Mouse (Mus musculus) fibroblast of lung, adult 2 months (primary cell): ENCODE results near the gene Mettl1.
A peak's percentile ranks its signal among the peaks of the same experiment; 100 is the strongest.
"Not testable (repeated sequence)": the region's sequence is repeated elsewhere in the genome, so short reads cannot be mapped to it uniquely, and the experiment has no call there.

Source experiments
- DNase-seq: peaks from one replicate; pipeline ENCODE4 v3.0.0-alpha.2; 2011; ENCODE audit warnings: low read depth

Gene Mettl1

GRCm38 (mm10) chr10:127068360-127069038 lies 27.3 kb downstream of the Mettl1 start:
- no peak for DNase-seq

DNA sequence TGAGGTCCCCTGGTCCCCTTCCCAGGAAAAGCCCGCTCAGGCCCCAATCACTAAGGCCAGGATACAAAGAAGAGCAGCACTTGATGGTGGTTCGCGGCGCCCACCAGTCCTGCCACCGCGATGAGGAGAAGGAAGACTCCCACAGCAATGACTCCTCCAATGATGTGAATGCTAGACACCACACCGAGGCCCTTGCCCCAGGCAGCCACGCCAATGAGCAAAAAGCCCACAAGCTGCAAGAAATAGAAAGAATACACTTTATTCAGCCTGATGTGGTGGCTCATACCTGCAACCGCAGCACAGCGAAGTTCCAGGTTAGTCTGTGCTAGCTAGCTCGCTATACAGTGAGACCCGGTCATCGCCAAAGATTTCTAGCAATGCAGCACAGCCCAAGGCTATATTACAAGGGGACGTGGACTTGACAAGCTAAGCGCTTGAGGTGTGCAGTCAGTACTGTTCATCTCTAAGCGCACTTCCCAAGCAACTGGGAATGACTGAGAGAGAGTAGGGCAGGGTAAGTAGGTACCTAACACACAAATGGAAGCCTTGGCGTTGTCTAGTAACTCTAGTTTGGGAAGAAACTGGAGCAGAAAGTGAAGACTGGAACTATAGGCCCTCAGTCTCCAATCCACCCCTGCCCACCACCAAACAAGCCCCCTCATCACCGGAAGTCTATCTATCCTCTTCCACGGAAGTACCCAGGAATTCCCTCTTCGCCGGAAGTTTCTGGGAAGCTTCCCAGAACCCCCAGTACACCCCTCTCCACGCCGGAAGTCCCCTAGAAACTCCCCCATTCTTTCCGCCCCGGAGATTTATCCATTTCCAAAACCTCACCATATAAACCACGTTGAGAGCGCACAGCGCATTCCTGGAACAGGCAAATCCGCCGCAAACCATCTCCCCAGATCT lies 28.3 kb downstream of the Mettl1 start:
- DNase-seq = no peak

GRCm38 (mm10) chr10:127070190-127071121 lies 29.2 kb downstream of the Mettl1 start, which contains the start of gene Tspan31:
Gene Tspan31 (minus strand): TSS chr10:127070264.
- peak; percentile 92 for DNase-seq

DNA sequence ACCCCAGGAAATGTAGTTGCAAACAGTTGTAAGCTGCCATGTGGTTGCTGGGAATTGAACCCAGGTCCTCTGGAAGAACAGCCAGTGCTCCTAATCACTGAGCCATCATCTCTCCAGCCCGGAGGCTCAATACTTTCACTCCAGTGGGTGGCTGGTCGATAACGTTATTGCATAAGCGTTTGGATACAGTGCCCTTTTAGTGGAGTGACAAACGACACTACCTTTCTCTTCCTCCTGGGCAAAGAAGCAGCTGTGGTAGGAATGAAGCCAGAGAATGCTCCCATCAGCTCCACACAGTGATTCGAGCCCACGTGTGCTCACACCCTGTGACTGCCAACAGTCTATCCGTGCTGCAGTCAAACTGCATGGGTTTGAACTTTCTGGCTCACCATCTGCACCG lies 30.0 kb downstream of the Mettl1 start:
- DNase-seq = no peak

DNA sequence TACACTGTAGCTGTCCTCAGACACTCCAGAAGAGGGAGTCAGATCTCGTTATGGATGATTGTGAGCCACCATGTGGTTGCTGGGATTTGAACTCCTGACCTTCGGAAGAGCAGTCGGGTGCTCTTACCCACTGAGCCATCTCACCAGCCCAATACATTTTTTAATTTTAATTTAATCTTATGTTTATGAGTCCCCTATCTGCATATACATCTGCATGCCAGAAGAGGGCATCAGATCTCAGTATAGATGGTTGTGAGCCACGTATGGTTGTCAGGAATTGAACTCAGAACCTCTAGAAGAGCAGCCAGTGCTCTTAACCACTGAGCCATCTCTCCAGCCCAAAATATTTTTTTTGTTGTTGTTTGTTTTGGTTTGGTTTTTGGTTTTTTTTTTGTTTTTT lies 31.1 kb downstream of the Mettl1 start:
- not testable (repeated sequence) for DNase-seq

DNA sequence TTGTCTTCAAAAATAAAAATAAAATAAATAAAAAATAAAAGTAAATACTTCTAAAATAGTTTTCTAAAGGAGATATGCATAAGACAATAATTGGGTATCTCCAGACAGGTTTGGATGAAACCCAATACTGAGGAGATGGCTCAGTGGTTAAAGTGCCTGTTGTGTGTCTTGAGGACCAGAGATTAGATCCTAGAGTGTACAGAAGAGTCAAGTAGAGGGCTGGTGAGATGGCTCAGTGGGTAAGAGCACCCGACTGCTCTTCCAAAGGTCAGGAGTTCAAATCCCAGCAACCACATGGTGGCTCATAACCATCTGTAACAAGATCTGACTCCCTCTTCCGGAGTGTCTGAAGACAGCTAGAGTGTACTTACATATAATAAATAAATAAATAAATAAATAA lies 31.8 kb downstream of the Mettl1 start:
- DNase-seq = not testable (repeated sequence)

DNA sequence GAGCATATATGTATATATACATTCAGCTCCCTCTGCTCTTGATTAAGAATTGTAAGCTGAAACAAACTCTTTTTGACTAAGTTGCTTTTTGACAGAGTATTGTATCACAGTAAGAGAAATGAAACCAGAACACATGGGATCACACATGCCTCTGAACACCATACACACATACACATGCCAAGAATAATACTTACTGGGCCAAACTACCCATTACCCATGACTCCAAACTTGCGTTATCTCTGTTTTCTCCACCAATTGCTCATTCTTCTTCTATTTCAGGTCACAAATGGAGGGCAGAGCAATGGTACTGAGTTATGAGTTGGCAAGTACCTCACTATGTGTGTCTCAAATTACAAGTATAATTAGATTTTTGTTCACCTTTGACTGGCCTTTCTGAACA lies 32.8 kb downstream of the Mettl1 start:
- no peak for DNase-seq

- no peak for DNase-seq
Measured at GRCm38 (mm10) chr10:127075080-127075479, 33.9 kb downstream of the Mettl1 start, which contains the start of gene Agap2. Gene Agap2 (plus strand): TSS chr10:127075284.

DNA sequence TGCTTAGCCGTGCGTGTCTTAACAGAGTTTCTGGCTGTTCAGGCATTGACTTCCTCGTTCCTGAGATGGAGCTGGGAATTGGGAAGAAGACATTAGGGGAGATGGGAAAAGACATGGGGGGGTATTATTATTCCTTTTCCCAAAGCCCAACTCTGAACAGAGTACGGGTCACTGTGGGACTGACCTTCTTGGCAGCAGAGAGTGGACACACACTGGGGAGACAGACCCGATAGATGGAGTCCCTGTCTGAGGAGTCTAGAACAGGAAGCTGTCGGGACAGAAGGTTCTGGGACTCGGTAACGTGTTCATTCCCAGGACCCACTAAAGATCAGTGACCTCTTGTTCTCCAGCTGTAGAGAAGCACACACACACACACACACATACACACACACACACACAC lies 34.4 kb downstream of the Mettl1 start:
- DNase-seq = no peak

- DNase-seq = no peak
Measured at GRCm38 (mm10) chr10:127076082-127076481, 34.9 kb downstream of the Mettl1 start.

DNA sequence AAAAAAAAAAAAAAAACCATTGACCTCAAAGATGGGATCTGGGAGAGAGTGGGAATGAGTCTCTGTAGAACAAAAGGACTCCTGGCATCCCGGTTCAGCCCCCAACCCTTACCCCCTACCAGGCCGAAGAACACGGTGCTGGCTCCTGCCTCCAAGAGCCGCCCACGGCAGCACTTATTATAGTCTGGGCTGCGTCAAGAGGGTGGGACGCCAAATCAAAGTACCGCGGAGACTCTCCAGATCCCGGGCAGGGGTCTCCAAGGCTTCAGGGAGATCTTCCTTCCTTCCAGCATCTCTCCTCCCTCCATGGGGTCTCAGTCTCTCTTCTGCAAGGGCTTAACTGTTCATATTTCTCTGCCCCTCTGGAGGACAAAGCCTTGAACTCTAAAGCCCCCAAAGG lies 36.3 kb downstream of the Mettl1 start:
- DNase-seq = no peak

GRCm38 (mm10) chr10:127078001-127078676 lies 36.9 kb downstream of the Mettl1 start:
- no peak for DNase-seq

DNA sequence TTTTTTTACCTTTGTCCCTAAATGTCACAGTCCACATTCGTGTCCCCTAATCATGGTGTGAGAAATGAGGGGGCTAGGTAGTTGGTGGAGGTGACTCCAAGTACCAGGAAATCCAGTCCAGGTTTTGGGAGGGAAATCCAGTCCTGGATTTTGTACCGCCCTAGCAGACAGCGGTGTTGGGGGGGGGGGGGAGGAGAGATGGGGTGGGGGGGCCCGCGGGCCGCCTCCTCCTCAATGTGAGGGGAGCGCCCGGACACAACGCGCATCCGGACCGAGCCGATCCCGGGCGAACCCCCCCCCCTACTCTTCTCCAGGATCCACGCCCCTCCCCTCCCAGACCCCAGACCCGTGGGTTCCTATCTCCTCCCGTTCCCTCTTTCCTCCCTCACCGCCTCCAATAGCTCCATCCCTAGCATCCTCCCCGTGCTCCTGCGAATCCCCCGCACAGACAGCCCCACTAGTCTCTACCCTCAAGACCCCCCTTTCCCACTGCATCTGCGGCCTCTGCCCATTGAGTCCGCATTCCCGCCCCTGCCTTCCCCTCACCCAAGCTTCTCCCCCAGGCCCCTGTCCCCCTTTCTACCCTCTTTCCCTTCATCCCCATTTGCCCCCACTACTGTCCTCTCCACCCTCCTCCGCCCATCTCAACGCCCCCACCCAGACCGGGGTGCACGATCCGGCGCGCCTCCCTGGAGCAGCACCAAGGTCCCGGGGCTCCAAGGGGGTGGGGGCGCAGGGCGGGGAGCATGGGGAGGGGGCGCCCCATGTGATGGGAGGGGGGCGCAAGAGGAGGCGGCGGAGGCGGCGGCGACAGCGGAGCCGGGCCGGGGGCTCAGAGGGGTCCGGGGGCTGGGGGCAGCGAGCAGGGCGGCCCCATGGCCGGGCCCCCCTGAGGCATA lies 37.7 kb downstream of the Mettl1 start:
- DNase-seq = no peak

DNA sequence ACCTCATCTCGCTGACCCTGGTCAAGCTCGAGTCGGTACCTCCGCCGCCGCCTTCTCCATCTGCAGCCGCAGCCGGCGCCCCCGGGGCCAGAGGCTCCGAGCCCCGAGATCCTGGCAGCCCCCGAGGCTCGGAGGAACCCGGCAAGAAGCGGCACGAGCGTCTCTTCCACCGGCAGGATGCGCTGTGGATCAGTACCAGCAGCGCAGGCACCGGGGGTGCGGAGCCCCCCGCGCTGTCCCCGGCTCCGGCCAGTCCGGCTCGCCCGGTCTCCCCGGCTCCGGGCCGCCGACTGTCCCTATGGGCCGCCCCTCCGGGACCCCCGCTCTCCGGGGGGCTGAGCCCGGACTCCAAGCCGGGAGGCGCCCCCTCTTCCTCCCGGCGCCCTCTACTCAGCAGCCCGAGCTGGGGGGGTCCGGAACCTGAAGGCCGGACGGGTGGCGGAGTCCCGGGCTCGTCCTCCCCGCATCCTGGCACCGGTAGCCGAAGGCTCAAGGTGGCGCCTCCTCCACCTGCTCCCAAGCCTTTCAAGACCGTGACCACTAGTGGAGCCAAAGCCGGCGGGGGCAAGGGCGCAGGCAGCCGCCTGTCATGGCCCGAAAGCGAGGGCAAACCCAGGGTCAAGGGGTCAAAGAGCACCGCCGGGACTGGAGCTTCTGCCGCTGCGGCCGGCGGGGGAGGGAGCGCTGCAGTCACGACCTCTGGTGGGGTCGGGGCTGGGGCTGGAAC lies 38.6 kb downstream of the Mettl1 start:
- DNase-seq = no peak

GRCm38 (mm10) chr10:127080901-127081780 lies 39.9 kb downstream of the Mettl1 start:
- no peak for DNase-seq

GRCm38 (mm10) chr10:127081996-127082620 lies 40.9 kb downstream of the Mettl1 start:
- DNase-seq = no peak

DNA sequence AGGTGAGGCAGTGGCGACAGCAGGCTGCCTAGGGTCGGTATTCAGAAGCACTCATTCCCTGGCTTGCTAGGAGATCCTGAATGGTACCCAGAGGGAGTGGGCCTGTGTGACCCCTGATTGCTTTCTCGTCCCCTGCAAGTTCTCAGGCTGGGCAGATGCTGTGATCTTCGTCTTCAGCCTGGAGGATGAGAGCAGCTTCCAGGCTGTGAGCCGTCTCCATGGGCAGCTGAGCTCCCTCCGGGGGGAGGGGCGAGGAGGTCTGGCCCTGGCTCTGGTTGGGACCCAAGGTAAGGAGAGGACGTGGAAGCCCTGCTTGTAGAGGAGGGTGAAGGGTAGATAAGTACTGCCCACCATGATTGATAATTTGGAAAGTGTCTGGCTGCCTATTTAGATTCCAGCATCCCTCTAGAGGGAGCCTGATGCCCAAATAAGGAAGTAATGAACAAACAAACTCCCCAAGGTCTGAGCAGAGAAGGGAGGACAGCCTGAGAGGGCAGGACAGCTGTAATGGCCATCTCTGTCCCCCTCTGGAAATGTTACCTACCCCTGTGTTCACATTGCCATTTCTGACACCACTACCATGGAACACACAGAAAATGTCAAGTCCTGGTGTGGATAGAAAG lies 42.2 kb downstream of the Mettl1 start:
- no peak for DNase-seq

- DNase-seq = no peak
Measured at GRCm38 (mm10) chr10:127083915-127084306, 42.7 kb downstream of the Mettl1 start.
